Mouse (Mus musculus) frontal cortex, postnatal 36 days (tissue): ENCODE results near the gene Lin52.
"Not testable (repeated sequence)": the region's sequence is repeated elsewhere in the genome, so short reads cannot be mapped to it uniquely, and the experiment has no call there.

Experiments
- DNase-seq, 2 experiments: peaks; one replicate each; pipeline ENCODE4 v3.0.0; 2022; ENCODE audit warnings: low spot score in 2 of 2

Lin52 gene

GRCm38 (mm10) chr12:84533706-84534486 is 82.7 kb downstream of the Lin52 start:
- DNase-seq: no peak

- DNase-seq: not testable (repeated sequence)
Observed at GRCm38 (mm10) chr12:84539537-84539936, 88.3 kb downstream of the Lin52 start.

GRCm38 (mm10) chr12:84541391-84541958 is 90.3 kb downstream of the Lin52 start:
- DNase-seq: no peak

DNA sequence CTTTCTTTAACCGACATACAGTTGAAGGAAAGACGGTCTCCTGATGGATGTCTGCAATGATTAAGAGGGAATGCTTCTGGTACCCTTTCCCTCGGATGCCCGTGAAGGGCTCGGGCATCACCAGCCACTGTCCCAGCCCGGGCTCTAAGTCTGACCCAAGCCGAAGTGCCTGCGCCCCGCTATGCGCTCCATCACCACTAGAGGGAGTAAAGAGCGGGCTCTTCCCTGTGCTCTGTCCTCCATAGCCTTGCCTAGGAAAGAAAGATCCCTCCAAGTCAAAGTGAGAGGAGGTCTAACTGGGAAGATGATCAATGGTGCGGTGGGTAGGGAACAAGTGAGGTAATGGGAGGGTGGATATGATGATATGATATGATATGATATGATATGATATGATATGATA is 94.8 kb downstream of the Lin52 start:
- peak; percentile 50 to 60 for DNase-seq

- no peak for DNase-seq
Observed at GRCm38 (mm10) chr12:84546577-84547085, 95.4 kb downstream of the Lin52 start.

DNA sequence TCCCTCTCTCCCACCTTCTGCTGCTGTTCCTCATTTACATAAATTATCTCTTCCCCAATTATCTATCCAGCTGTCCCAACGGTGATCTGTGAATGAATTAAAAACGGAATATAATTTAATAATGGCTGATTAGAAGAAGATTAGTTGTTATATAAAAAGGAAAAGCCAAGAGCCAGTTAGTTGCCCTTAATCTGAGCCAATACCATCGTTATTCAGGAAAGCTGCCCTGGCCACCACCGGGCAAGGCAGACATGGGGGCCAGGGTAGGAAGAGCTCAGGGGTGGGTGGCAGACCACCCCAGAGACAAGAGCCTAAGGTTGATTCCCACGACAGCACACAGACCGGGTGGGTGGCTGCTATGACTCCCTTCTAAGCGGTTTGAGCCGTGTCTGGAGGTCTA is 97.0 kb downstream of the Lin52 start:
- DNase-seq: no peak

DNA sequence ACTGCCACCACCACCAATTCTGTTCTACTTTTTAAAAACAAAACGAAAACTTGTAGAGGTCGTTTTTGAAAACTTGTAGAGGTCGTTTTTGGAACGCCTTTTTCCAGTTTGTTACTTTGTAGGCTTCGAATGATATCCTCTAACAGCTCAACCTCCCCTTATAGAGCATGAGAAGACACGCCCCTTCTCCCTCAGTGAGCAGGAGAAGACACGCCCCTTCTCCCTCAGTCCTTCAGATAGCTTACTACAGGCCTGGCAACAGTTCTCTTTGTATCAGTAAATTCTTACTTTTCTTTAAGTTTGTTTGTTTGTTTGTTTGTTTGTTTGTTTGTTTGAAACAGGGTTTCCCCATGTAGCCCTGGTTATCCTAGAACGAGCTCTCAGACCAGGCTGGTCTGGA is 104.0 kb downstream of the Lin52 start:
- no peak for DNase-seq

- no peak for DNase-seq
Observed at GRCm38 (mm10) chr12:84562558-84562957, 111.3 kb downstream of the Lin52 start.

GRCm38 (mm10) chr12:84567576-84567975 is 116.4 kb downstream of the Lin52 start:
- no peak for DNase-seq

DNA sequence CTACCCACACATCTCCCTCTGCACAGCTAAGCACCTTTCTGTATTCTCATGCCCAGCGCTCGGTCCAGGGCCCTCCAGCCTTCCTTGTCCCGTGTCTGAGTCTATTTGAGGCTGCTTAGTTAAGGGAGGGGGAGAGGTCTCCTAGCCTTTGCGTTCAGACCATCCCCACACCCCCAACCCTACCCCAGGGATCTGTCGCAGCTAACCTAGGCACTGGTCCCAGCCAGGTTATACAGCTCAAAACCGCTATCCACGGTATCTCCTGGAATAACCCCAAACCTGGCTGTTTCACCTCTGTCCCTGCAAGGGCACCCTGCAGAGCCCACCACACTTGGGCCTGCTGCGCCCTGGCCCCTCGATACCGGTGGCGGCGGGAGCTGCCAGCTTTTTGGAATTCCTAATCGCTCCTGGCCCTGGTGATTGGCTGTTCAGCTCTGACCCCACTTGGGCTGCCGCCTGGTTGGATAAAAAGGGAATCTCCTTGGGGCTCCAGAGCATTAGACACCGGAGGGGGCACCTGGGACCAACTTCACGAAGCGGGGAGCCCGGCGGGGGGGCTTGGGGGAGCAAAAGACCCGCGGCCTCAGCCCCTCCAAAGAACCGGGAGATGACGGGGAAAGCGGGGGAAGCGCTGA is 118.2 kb downstream of the Lin52 start, which contains the start of gene Vsx2:
Gene Vsx2 (plus strand): TSS at position 427 of the 635 bp plus-strand sequence.
- no peak for DNase-seq

GRCm38 (mm10) chr12:84569976-84570693 is 118.9 kb downstream of the Lin52 start:
- no peak for DNase-seq

GRCm38 (mm10) chr12:84570694-84571415 is 119.6 kb downstream of the Lin52 start:
- DNase-seq: no peak

- peak in 1 of 2 experiments; percentile 8 for DNase-seq
Observed at GRCm38 (mm10) chr12:84571466-84572340, 120.5 kb downstream of the Lin52 start.

DNA sequence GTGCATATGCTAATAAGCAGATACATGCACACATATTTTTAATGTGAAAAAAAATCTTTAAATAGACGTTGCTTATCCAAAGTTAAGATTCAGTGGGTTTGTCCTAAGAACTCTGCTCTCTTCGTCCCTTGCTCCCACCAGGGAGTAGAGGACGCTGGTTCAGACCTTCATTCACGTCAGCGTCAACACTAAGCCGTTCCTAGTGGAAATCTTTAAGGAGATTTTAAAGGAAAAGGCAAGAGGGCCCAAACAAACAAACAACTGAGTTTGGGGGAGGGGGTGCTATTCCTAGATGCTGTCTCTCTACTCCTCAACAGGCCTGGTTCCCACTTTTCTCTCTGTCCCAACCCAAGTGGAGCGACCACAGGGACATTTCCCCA is 121.1 kb downstream of the Lin52 start:
- no peak for DNase-seq

DNA sequence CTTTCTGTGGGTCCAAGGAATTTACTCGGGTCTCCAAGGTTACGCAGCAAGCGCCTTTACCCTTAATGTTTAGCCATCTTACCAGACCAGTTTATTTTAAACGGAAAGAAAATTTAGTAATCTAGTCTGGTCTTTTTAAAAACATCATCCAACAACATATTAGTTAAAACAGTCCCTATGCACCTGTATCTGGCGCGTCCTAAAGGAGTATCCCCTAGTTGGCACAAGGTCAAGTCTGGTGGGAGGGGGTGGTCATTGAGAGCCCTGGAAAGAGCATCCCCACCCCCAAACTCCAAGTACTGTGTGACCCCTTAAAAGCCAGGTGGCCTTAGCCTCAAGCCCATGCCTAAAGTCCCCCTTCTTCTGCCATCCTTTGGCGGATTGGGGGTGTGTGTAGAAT is 121.9 kb downstream of the Lin52 start:
- no peak for DNase-seq

DNA sequence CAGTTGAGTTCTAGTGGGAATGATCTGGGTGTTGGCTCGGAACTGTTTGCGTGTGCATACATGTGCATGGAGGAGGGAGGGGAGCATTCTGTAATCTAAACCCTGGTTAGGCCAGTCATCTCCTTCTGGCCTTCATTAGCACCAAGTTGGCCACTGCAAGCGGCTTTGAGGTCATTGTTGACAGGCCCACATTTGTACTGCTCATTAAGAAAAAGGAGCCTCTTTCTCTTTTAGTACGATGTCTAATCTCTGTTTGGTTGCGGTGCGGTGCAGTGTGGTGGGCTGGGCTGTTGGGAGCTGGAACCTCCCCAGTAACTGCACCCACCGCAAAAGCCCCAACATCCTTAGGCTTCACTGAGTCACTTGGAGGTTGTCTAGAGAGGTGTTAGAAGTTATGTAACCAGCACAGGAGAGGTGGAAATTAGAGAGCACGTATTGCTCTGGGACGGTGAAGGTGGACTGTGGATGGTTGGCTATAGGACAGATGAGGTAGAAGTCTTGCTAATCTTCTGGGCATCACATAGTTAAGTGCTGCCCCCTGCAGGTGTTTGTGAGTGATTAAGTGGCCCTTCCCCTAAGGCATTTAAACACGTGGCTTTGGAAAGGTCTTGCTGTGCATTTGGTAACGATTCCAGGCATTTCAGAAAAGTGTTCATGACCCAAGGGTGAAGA is 126.7 kb downstream of the Lin52 start:
- DNase-seq: no peak

GRCm38 (mm10) chr12:84578440-84578770 is 127.2 kb downstream of the Lin52 start:
- DNase-seq: no peak

DNA sequence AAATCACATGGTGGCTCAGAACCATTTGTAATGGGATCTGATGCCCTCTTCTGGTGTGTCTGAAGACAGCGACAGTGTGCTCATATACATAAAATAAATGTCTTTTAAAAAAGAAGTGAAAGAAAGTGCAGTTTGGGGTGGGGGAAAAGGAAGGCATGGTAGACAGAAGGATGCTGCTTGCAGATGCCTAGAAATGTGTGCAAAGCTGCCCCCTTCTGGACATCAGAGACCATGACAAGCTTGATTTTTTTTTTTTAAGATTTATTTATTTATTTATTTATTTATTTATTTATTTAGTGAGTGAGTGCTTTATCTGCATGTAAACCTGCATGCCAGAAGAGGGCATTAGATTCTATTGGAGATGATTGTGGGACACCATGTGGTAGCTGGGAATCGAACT is 130.1 kb downstream of the Lin52 start:
- DNase-seq: no peak

DNA sequence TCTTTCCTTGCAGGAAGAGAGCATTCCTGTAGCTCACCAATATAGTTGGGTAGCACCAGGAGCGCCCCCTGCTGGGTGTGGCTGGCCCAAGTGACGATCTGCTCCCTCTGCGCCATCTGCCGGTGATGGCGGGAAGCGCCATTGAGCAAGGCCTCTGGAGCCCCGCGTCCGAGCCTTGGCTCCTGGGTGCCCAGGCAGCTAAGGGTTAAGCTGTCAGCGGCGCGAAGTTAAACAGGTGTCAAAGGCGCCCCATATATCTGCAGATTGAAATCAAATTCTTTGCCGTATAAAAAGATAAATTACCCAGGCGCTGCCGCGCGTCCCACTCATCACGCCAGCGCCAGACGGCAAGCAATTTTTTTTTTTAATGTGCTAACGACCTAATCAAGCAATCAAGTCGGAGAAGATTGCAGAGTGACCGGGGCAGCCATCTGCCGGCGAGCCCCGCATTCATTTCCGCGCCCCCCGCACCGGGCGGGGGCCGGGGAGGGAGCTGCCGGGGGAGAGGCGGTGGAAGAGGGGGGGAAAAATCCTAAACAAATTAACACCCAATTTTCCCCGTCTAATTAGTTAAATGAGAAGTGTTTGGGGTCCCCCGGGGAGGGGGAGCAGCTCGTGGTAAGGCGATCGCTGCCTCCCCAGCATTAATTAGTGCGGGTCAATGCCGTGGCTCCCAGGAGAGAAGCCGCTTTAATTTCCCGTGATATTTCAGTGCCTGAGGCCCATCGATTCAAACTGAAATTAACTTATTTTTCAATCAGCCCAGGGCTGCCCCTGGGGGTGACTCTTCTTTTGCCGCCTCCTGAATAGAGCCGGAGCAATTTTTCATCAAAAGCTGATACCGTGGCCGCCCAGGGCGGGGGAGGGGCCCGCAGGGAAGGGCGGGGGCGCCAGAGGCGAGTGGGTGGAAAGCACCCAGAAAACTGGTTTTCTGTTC is 138.9 kb downstream of the Lin52 start:
- DNase-seq: peak; percentile 96 to 97
